Mouse (Mus musculus) urinary bladder, postnatal 25 days (tissue): Measurements from ENCODE around the gene Slit3.

Source experiments
- DNase-seq: peaks from one replicate; pipeline ENCODE4 v3.0.0; 2022; ENCODE audit warnings: low spot score

The Slit3 gene

GRCm38 (mm10) chr11:35120894-35121610, at the start of gene Slit3:
TSS of gene Slit3 (plus strand) at chr11:35121224.
- peak; percentile 35 for DNase-seq

- no peak for DNase-seq
Observed at GRCm38 (mm10) chr11:35071451-35071850, 49.6 kb upstream of the Slit3 start.

DNA sequence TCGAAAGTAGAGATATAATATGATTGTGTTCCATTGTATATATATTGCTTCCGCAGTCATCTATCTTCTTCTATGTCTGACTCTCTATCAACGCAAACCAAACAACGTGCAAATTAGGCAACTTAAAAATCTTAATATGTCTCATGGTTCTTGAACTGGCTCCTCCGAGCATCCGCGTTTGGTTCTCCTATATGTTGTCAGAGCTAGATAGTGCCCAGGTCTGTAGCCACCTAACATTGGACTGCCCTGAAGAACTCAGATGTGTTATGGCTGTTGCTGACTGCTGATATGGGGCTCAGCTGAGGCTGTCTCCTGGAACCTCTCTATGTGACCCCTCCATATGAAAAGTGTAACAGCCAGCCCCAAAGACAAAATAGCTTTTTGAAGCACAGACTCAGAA, 45.6 kb upstream of the Slit3 start:
- no peak for DNase-seq

DNA sequence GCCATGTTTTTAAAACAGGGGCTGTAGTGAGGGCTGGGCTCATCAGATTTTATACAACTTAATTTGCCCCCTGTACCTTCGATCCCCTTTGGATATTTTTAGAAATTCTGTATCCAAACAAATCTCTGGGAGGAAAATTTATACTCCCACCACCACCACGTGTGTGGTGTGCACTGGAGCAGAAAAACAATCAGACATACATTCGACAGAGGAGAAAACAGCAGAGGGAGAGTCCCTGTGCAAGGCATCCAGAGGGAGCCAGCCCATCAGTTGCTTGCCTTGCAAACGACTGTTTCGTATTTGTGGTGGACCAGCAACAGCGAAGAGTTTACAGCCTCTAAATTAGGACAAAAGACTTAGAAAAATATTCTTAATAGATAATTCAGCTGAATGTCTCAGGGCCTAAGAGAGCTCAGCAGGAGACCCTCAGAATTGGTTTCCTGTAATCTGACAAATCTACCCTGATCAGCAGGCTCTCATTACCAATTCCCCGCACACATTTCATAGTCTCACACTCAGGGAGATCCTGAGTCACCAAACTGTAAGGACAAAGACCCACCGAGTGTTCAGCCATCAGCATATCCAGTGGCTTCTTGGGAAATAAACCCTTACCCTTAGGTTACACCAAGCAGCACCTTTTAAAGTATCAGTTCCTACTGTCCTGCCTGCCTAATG, 40.4 kb upstream of the Slit3 start:
- DNase-seq: no peak

GRCm38 (mm10) chr11:35082297-35082696, 38.7 kb upstream of the Slit3 start:
- no peak for DNase-seq

GRCm38 (mm10) chr11:35083049-35083448, 38.0 kb upstream of the Slit3 start:
- DNase-seq: no peak

- no peak for DNase-seq
Observed at GRCm38 (mm10) chr11:35085351-35085750, 35.7 kb upstream of the Slit3 start.

DNA sequence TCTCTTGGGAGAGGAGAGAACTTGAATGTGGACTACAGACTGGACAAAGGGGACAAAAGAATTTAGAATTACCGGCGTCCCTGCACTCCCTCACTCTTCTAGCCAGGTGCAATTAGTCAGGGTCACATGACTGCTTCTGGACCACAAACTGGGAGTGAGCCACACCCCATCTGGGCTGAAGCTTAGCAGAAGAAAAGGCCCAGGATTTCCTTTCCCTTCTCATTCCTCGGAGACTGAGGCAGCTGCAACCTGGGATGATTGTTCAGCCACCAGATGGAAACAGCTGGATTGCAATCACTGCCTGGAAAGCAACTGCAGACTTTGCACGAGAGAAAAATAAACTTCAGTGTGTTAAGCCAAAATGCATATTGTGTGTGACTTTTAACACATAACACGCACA, 35.0 kb upstream of the Slit3 start:
- no peak for DNase-seq

- DNase-seq: no peak
Observed at GRCm38 (mm10) chr11:35087454-35087853, 33.6 kb upstream of the Slit3 start.

GRCm38 (mm10) chr11:35088136-35088535, 32.9 kb upstream of the Slit3 start:
- DNase-seq: no peak

- DNase-seq: no peak
Observed at GRCm38 (mm10) chr11:35090629-35091335, 30.2 kb upstream of the Slit3 start.

DNA sequence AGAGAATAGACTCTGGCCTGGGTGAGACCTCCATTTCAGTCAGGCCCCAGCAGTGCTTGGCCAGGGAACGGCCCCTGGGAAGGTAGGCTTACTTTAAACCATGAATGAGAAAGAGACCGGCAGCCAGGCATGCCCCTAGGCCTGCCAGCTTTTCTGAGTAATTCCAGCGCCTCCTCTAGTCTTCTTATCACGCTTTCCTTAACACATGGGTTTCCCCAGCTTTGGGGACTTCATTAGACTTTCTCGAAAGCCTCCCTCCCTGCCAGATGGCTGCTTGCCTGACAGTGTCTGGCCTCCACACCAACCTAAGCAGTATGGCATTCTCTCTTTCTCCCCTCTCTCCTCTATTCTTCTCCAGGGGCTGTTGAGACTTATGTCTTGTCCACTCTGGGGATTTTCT, 24.5 kb upstream of the Slit3 start:
- no peak for DNase-seq

DNA sequence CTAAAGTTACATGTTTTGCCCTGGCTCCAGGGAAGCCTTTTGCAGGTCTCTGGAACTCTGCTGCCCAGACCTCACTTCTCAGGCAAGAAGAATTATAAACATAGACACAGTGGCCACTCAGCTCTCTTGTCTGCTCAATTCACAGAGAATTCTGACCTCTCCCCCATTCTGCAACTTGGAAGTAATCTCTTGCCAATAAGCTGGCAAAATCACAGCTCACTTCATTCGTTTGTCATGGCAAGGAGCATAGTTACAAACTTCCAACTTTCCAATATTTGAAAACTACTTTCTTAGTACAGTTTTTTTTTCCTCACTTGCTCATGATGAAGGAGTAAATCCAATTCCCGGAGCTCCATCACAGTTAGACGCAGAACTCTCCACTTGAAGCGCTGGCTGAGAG, 11.2 kb upstream of the Slit3 start:
- no peak for DNase-seq

DNA sequence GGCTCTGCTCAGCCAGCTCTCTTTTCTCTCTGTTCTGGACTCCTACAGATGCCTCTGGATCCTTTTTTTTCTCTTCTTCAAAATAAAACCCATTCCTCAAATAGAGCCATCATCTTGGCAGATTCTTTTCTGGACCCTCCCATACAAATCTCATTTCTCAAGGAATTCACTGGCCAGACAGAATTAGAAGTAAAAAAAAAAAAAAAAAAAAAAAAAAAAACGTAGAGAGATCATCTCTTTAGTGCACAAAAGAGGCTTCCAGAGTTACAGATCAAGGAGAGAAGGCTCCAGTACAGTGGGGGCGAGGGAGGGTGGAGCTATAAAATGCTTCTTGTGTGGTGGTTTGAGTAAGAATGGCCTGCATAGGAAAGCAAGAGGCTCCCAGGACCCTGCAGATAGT, 10.2 kb upstream of the Slit3 start:
- DNase-seq: no peak

- DNase-seq: no peak
Observed at GRCm38 (mm10) chr11:35113290-35113689, 7.7 kb upstream of the Slit3 start.

DNA sequence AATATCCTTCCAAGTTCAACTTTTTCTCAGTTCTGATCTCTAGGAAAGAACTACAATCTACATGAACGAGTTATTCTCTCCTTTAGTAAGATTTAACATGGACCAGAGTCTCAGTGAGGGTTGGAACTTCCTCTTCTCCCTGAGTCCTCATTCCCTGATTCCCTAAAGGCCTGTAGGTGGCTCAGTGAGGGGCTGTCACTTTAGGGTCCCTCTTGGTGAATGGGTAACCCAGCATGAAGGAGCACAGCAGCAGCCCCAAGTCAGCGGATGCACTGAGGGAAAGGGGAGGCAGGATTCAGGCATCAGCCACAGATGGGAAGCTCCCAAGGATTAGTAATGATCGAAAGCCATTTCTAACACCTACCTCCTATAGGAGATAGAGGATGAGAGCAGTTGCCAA, 4.6 kb upstream of the Slit3 start:
- no peak for DNase-seq

- no peak for DNase-seq
Observed at GRCm38 (mm10) chr11:35117871-35118270, 3.2 kb upstream of the Slit3 start.

DNA sequence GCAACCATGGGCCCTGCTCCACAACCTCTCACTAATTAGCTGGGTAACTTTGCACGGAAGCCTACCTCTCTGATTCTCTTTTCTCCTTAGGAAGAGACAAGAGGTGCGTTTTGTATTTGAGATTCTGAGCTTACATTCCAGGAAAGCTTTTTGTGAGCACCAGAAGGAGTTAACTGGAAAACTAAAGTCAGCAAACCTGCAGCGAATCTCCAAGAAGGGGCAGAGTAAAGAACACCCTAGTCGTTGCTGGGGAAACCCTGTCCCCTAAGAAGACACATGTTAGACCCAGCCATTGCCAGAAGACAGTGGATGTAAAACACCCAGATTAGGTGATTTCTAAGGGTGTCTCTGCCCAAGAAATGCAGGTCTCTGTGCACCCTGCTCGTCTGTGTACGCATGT, 2.3 kb upstream of the Slit3 start:
- DNase-seq: no peak

DNA sequence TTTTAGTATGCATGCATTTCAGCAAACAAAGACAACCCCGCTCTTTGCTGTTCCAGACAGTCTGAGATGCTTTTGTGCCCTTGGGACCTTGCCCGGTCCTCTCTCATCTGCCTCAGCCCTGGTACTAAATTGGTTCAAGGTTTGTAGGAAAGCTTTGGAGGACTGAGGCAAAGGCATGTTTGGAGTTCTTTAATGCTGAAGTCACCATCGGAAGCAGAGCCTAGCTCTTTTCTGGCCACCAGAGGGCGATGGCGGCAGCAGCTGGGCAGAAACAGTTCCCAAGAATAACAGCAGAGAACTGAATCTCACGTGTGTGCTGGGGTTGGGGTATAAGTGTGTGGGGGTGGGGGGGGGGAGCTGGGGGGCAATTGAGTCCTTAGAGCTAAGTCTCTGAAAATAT, 1.7 kb upstream of the Slit3 start:
- peak; percentile 76 for DNase-seq

- no peak for DNase-seq
Observed at GRCm38 (mm10) chr11:35120076-35120475, 948 bp upstream of the Slit3 start.

DNA sequence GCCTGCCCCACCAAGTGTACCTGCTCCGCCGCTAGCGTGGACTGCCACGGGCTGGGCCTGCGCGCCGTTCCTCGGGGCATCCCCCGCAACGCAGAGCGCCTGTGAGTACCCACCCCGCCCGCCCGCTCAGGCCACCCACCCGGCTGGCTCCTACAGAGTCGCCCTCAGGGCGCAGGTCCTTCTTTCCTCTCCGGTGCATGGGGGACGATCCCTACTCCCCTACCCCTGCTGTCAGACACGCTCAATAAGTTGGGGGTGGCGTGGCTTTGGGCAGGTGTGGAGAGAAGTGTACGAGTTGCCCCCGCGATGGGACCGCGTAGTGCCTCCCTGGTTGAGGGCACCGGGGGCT, 561 bp downstream of the Slit3 start:
- DNase-seq: peak; percentile 15

GRCm38 (mm10) chr11:35122091-35122811, 1.2 kb downstream of the Slit3 start:
- DNase-seq: no peak
